Mouse (Mus musculus): ENCODE data around the gene Preb.

The Preb gene

DNA sequence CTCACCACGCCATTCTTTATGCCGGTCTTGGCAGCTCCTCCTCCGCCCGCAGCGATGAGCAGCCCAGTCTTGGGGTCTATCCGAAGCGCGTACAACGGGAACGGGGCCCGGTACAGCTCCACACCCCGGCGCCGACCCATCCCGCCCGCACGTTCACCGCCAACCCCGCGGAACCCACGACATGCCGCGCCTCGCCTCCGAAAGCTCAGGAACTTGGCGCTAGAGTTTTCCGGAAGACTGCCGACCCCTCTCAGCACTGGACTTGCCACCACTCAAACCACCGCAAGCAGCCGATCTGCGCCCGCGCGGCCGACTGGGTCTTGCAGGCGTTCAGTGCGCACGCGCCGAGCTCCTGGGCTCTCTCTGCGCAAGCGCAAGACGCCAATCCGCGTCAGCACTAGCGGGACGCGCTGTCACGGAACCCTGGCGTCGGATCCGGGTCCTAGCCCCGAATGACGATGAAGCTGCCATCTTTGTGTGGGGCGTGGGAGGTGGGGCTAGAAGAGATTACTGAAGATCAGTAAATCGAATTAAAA, at the start of gene Preb:
TSS of gene Preb (minus strand) at position 396 of the 536 bp plus-strand sequence.
- peak; percentile 99 for DNase-seq (ENCODE audit: low spot score)

DNA sequence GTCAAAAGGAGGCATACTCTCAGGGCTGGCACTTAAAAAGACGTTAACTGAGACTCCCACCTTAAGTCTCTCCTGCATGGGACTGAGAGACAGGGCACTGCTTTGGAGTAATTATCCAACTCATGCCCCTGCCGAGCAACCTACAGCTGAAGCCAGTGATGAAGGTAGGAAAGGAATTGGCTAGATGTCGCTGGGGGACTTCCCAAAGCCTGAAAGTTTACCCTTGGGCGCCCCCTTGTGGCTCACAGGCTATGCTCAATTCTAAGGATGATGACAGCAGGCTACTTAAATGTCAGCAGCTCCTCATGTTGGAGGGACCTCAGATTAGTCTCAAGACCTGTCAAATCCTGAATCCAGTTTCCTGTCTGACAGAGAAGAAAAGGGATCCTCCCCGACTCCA, 44.0 kb upstream of the Preb start:
- DNase-seq (ENCODE audit: low spot score) = peak; percentile 75

- no peak for DNase-seq (ENCODE audit: low spot score)
These were observed 41.4 kb upstream of the Preb start for GRCm38 (mm10) chr5:31001560-31001959.

DNA sequence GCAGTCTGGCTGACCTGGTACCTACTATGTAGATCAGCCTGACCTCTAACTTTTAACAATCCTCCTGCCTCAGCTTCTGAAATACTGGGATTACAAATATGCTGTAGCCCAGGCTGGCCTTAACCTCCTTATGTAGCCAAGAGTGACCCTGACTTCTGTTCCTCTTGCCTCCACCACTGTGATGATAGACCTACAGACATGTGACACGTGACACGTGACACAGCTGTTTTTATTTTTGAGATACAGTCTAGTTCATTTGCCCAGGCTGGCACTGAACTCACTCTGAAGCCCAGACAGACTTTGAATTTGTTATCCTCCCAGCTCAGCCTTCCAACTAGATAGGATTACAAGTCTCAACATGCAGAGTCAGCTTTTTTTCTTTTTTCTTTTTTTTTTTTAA, 40.8 kb upstream of the Preb start:
- no peak for DNase-seq (ENCODE audit: low spot score)

DNA sequence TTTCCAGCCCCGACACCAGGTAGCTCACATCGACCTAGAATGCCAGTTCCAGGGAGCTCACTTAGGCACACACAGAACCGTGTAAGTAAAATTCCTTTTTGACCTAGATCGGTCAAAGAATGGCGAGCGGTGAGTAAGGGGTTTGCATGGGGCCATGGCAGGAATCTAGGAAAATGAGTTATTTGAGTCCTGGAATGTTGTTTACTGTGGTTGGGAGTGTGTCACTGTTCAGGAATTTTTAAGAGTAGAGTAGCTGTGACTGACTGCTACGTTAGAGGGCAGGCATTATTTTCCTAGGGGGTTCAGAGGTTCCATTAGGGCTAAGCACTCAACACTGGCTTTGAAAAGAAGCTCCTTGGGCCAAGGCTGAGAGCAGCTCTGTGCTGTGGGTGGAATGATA, 40.0 kb upstream of the Preb start:
- no peak for DNase-seq (ENCODE audit: low spot score)

GRCm38 (mm10) chr5:30999324-30999723, 39.2 kb upstream of the Preb start:
- DNase-seq (ENCODE audit: low spot score) = no peak

GRCm38 (mm10) chr5:30998306-30998705, 38.1 kb upstream of the Preb start:
- DNase-seq (ENCODE audit: low spot score) = no peak

DNA sequence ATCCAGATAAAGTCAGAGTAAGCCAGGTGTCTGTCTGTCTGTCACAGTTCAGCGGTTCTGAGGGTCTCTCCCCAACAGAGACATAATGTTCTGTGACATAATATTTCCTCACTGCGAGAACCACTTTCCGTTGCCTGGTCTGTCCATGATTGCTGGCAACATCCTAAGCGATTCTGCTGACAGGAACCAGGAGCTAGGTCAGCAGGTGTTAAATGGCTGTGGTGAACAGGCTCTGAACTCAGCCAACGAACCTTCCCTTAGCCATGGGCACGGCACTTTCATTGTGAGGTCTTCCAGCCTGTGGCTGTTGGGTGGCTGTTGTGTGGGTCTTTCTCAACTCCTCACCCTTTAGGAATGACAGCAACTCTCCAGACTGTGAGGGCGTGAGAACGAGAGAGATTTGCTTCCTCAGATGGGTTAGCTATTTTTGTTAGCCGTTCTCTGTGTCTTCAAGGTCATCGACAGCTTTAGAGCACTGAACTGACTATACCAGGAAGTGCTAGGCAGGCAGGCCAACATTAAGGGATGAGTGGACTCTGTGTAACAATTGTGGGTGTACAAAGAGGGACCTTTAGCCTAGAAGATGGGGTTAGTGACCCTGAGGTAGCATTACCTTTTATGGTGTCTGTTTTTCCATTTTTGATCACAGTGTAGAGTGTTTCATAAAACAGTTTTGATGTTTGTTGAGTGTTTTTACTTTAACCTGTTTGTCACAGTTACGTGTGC, 34.9 kb upstream of the Preb start:
- DNase-seq (ENCODE audit: low spot score) = no peak

GRCm38 (mm10) chr5:30994074-30994473, 33.9 kb upstream of the Preb start:
- no peak for DNase-seq (ENCODE audit: low spot score)

DNA sequence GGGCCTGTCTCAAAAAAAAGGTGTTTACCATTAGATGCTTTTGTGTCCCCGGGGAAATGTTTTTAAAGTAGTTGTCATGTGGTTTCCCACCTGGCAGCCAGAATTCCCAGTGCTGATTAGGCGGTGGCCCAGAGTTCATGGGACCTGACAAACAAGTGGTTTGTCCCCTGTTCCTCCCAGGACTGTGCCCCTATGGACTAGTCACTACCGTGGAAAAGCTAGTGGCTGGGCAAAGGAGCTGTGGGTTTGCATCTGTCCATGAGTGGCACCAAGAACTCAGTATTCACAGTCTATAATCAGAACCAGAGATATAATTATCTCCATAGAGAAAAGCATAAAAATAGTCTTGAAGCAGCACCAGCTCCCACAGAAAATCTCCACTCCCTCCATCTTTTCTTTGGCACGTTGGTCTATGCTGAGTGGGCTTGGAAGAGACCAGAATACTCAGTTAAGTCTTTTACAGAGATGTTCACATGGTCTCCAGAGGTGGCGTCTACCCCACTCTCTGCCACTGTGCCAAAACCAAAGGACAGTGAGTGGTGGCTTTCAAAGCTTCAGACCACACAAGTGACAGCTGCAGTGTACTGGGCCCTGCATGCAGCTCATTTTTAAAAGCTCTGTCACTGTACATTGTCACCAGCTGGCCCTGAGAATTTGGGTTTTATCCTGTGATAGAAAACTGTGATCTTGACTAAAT, 33.0 kb upstream of the Preb start:
- no peak for DNase-seq (ENCODE audit: low spot score)

DNA sequence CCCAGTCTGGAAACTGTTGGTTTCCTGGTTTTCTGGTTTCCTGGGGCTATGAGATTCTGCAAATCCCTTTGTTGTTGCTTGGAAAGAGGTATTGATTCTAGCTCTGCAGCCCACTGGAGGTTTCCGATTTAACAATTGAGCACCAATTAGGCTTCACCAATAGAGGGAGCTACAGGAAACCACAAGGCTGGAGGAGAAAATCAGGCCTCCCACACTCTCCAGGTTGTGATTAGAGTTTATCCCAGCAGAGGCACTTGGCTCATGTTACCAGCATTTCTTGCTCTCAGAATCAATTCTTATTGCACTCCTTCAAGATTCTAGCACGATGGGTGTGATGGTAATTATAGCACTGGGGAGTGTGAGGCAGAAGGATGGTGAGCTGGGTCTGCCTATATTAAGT, 22.2 kb upstream of the Preb start:
- no peak for DNase-seq (ENCODE audit: low spot score)

GRCm38 (mm10) chr5:30974870-30975656, 14.9 kb upstream of the Preb start:
- peak; percentile 27 for DNase-seq (ENCODE audit: low spot score)

DNA sequence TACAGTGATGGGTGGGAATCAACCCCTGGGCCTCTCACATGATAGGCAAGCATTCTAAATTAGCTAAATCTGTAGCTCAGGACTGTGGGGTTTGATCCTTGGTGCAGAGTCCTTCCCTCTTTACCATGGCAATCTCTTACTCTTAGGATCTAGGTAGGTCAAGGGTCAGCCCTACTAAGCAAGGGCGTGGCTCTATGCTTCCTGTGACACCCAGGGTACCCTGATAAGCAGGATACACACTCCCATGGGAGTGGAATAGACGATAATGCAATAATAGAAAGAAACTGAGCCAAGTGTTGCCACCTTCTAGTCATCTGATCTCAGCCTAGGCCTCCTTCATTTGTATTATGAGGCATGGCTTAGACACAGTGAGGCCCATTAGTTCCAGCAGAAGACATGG, 9.3 kb upstream of the Preb start:
- DNase-seq (ENCODE audit: low spot score) = no peak

GRCm38 (mm10) chr5:30968416-30968815, 8.3 kb upstream of the Preb start, which contains the start of gene Tcf23:
Tcf23 (plus strand) TSS chr5:30968662.
- peak; percentile 60 for DNase-seq (ENCODE audit: low spot score)

DNA sequence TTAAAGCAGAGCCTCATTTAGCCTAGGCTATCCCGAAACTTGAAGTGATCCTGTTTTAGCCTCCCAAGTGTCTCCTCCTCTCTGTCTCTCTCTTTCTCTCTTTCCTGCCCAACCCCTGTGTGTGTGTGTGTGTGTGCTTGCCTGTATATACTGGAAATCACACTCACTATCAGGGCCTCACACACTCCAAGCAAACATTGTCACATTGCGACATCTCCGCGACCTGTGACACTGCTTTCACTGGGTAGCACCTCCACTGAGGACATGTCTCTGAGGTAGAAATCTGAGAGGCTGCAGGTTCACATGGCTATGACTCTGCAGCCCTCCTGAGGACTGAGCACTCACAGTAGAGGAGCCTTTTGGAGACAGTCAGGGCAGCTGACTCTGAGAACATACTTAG, 6.0 kb upstream of the Preb start:
- DNase-seq (ENCODE audit: low spot score) = no peak

DNA sequence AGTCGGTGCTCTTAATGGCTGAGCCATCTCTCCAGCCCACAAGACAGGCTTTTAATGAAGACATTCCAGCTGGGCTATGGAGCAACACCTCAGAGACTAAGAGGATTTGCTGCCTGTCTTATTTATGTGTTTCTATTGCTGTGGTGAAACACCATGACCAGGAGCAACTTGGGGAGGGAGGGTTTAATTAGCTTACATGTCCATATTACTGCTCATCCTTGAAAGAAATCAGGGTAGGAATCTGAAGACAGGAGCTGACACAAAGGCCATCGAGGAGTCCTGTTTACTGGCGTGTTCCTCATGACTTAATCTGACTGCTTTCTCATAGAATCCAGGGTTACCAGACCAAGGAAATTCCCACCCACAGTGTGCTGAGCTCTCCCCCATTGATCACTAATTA, 3.8 kb upstream of the Preb start:
- DNase-seq (ENCODE audit: low spot score) = no peak

GRCm38 (mm10) chr5:30961545-30962505, 1.7 kb upstream of the Preb start:
- DNase-seq (ENCODE audit: low spot score) = no peak

- DNase-seq (ENCODE audit: low spot score) = no peak
These were observed 653 bp upstream of the Preb start for GRCm38 (mm10) chr5:30960814-30961213.

- DNase-seq (ENCODE audit: low spot score) = no peak
These were observed 835 bp downstream of the Preb start for GRCm38 (mm10) chr5:30959198-30959854.

DNA sequence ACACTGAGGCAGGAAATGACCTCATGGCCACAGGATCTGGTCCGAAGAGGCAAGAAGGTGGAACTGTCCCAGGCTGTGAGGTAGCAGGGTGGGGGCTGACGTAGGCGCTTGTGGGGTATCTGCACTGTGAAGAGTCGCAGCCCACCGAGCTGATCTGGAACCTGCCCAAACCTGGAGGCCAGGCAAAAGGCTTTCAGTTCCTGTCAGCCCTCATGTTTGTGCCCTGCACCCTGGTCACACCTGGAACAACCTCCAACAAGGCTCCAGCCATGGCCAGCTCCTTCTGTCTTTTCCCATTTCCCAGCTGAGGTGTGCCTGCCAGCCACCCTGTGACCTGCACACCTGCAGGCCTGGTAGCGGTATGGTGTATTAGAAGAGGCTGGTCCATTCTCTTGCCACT, 2.3 kb downstream of the Preb start:
- DNase-seq (ENCODE audit: low spot score) = no peak

GRCm38 (mm10) chr5:30955751-30956150, 4.4 kb downstream of the Preb start:
- DNase-seq (ENCODE audit: low spot score) = no peak

Measured in ovary, postnatal 10 days (tissue).